Mouse (Mus musculus): Measurements from ENCODE around the gene D330020A13Rik. TPM values are rescaled to one million over a fixed set of nuclear protein-coding genes. Genes with fewer than 3 reads are reported as not detected.

D330020A13Rik gene
- total and polyA plus RNA-seq, 3 experiments, result not detected

GRCm38 (mm10) chr6:120256431-120256935 is 37.7 kb upstream of the D330020A13Rik start:
- H3K79me2 ChIP-seq (ENCODE audit: control insufficient read depth, insufficient read depth, low read length, poor library complexity), result no peaks in the 10 kb centered on the region
- no peak for DNase-seq (ENCODE audit: low read depth, low spot score)
- no peak overlapping the region for H3K27ac ChIP-seq (ENCODE audit: control insufficient read depth, low read depth, low read length)
- no peaks in the 10 kb centered on the region for H3K9me3 ChIP-seq (replicated peaks; ENCODE audit: insufficient read depth, low read length)
- H3K27me3 ChIP-seq (ENCODE audit: control insufficient read depth in 1 of 2, insufficient read depth in 2 of 2, low read length in 2 of 2), result peaks cover 9 to 10% of the 10 kb centered on the region in 2 experiments
- H3K9ac ChIP-seq (ENCODE audit: control insufficient read depth, low read depth, low read length, poor library complexity, severe bottlenecking), result no peak overlapping the region
- TF ChIP-seq MAX (IDR thresholded peaks at IDR 0.05; ENCODE audit: low read length) (no peak), POLR2AphosphoS2 (IDR thresholded peaks at IDR 0.05; ENCODE audit: low read length) (no peak), MAFK (IDR thresholded peaks at IDR 0.05; ENCODE audit: borderline replicate concordance, low read depth, low read length) (no peak), BHLHE40 (IDR thresholded peaks at IDR 0.05; ENCODE audit: borderline replicate concordance, low read depth, low read length) (no peak), RAD21 (IDR thresholded peaks at IDR 0.05; ENCODE audit: low read depth, low read length) (no peak)
- peaks cover 0 to 3% of the 10 kb centered on the region in 2 experiments; a peak in 1 of 4 replicates for H3K36me3 ChIP-seq (ENCODE audit: control insufficient read depth in 1 of 2, insufficient read depth in 2 of 2, low read length in 2 of 2)
- H3K4me1 ChIP-seq (ENCODE audit: control insufficient read depth in 1 of 2, insufficient read depth in 2 of 2, low read length in 2 of 2), result peaks cover 0 to 3% of the 10 kb centered on the region in 2 experiments; a peak in 1 of 4 replicates
- no peak overlapping the region for H3K4me3 ChIP-seq (ENCODE audit: control insufficient read depth in 1 of 2, insufficient read depth in 1 of 2, low read depth in 2 of 2, low read length in 2 of 2)

- Histone ChIP-seq H3K79me2 (ENCODE audit: control insufficient read depth, insufficient read depth, low read length, poor library complexity) (no peaks in the 10 kb centered on the region), H3K4me3 (ENCODE audit: control insufficient read depth in 1 of 2, insufficient read depth in 1 of 2, low read depth in 2 of 2, low read length in 2 of 2) (peak overlapping the region; percentile 36 to 57), H3K4me1 (ENCODE audit: control insufficient read depth in 1 of 2, insufficient read depth in 2 of 2, low read length in 2 of 2) (peaks cover 0 to 3% of the 10 kb centered on the region in 2 experiments; a peak in 1 of 4 replicates), H3K27me3 (ENCODE audit: control insufficient read depth in 1 of 2, insufficient read depth in 2 of 2, low read length in 2 of 2) (peaks cover 5 to 15% of the 10 kb centered on the region in 2 experiments), H3K27ac (ENCODE audit: control insufficient read depth, low read depth, low read length) (no peak overlapping the region), H3K9me3 (replicated peaks; ENCODE audit: insufficient read depth, low read length) (no peaks in the 10 kb centered on the region), H3K36me3 (ENCODE audit: control insufficient read depth in 1 of 2, insufficient read depth in 2 of 2, low read length in 2 of 2) (peaks cover 0 to 3% of the 10 kb centered on the region in 2 experiments; a peak in 1 of 4 replicates), H3K9ac (ENCODE audit: control insufficient read depth, low read depth, low read length, poor library complexity, severe bottlenecking) (peak overlapping the region; percentile 47)
- peak; percentile 40 for DNase-seq (ENCODE audit: low read depth, low spot score)
- no peak for TF ChIP-seq RAD21 (IDR thresholded peaks at IDR 0.05; ENCODE audit: low read depth, low read length)
- no peak for TF ChIP-seq ELF1 (IDR thresholded peaks at IDR 0.05; ENCODE audit: low read depth, low read length)
- TF ChIP-seq NRF1 (IDR thresholded peaks at IDR 0.05; ENCODE audit: insufficient read depth, low read depth, low read length, poor library complexity, severe bottlenecking), result no peak
- TF ChIP-seq UBTF (IDR thresholded peaks at IDR 0.05; ENCODE audit: borderline replicate concordance, insufficient read depth, low read depth, low read length), result no peak
- no peak for TF ChIP-seq BHLHE40 (IDR thresholded peaks at IDR 0.05; ENCODE audit: borderline replicate concordance, low read depth, low read length)
These were observed 34.7 kb upstream of the D330020A13Rik start for GRCm38 (mm10) chr6:120259481-120259880.

- Histone ChIP-seq H3K4me3 (ENCODE audit: control insufficient read depth in 1 of 2, insufficient read depth in 1 of 2, low read depth in 2 of 2, low read length in 2 of 2) (no peak overlapping the region), H3K9ac (ENCODE audit: control insufficient read depth, low read depth, low read length, poor library complexity, severe bottlenecking) (no peak overlapping the region), H3K79me2 (ENCODE audit: control insufficient read depth, insufficient read depth, low read length, poor library complexity) (no peaks in the 10 kb centered on the region), H3K27me3 (ENCODE audit: control insufficient read depth in 1 of 2, insufficient read depth in 2 of 2, low read length in 2 of 2) (peaks cover 8 to 16% of the 10 kb centered on the region in 2 experiments), H3K9me3 (replicated peaks; ENCODE audit: insufficient read depth, low read length) (no peaks in the 10 kb centered on the region), H3K4me1 (ENCODE audit: control insufficient read depth in 1 of 2, insufficient read depth in 2 of 2, low read length in 2 of 2) (peaks cover 0 to 3% of the 10 kb centered on the region in 2 experiments; a peak in 1 of 4 replicates), H3K36me3 (ENCODE audit: control insufficient read depth in 1 of 2, insufficient read depth in 2 of 2, low read length in 2 of 2) (peaks cover 0 to 3% of the 10 kb centered on the region in 2 experiments; a peak in 1 of 4 replicates), H3K27ac (ENCODE audit: control insufficient read depth, low read depth, low read length) (no peak overlapping the region)
- DNase-seq (ENCODE audit: low read depth, low spot score), result no peak
- no peak for TF ChIP-seq USF2 (IDR thresholded peaks at IDR 0.05; ENCODE audit: borderline replicate concordance in 1 of 2, insufficient read depth in 1 of 2, low read depth in 1 of 2, low read length in 2 of 2)
- no peak for TF ChIP-seq TAL1 (IDR thresholded peaks at IDR 0.05; ENCODE audit: low read length)
- no peak for TF ChIP-seq CTCF (IDR thresholded peaks at IDR 0.05 in 2 of 3, conservative IDR thresholded peaks at IDR 0.05 in 1 of 3; ENCODE audit: control insufficient read depth in 1 of 3, insufficient read depth in 1 of 3, low read depth in 2 of 3, low read length in 3 of 3, poor library complexity in 1 of 3, severe bottlenecking in 1 of 3)
- no peak for TF ChIP-seq SIN3A (IDR thresholded peaks at IDR 0.05; ENCODE audit: low read length)
- TF ChIP-seq ZC3H11A (IDR thresholded peaks at IDR 0.05; ENCODE audit: low read depth, low read length), result no peak
- no peak for TF ChIP-seq ZMIZ1 (IDR thresholded peaks at IDR 0.05; ENCODE audit: low read depth, low read length)
- no peak for TF ChIP-seq USF1 (IDR thresholded peaks at IDR 0.05; ENCODE audit: low read depth, low read length)
- TF ChIP-seq POLR2AphosphoS2 (IDR thresholded peaks at IDR 0.05; ENCODE audit: low read length), result no peak
- TF ChIP-seq MYC (IDR thresholded peaks at IDR 0.05; ENCODE audit: low read depth, low read length), result no peak
- TF ChIP-seq HCFC1 (IDR thresholded peaks at IDR 0.05; ENCODE audit: low read depth, low read length), result no peak
- no peak for TF ChIP-seq MEF2A (IDR thresholded peaks at IDR 0.05; ENCODE audit: extremely low read depth, insufficient replicate concordance, low read depth, low read length, poor library complexity, severe bottlenecking)
These were observed 31.2 kb upstream of the D330020A13Rik start for GRCm38 (mm10) chr6:120262886-120263531.

Data from MEL (cell line).